Mouse (Mus musculus) bone marrow, adult 2 months (tissue): Measurements from ENCODE around the gene Eprs.

Experiments used
- CTCF ChIP-seq: fragments of 200-500 bp; IDR thresholded peaks from 2 replicates; pipeline ENCODE4 v1.5.1; 2011; ENCODE audit warnings: low read length, control low read depth; ENCODE audit not compliant: control insufficient read depth, insufficient read depth
- POLR2A ChIP-seq: fragments of 200-500 bp; IDR thresholded peaks from 2 replicates; pipeline ENCODE4 v1.6.1; 2011; ENCODE audit warnings: low read depth, mild to moderate bottlenecking, control low read depth, low read length, borderline replicate concordance; ENCODE audit not compliant: control insufficient read depth

GRCm38 (mm10) chr1:185431245-185431997, 68.6 kb downstream of the Eprs start:
- TF ChIP-seq POLR2A (no peak), CTCF (no peak)
